Mouse (Mus musculus) erythroid progenitor cell, adult 5-6 weeks (primary cell): ENCODE measurements at regions not wholly inside any gene's neighbourhood (a gene's known extent, or its start where the extent isn't known, plus 50 kb on each side); places are given as distances from the start of the nearest gene placed in this dataset.

Source experiments
- ATAC-seq: replicated peaks from 2 replicates; pipeline ENCODE4 v1.8.0; 2016; ENCODE audit warnings: moderate number of reproducible peaks, mild to moderate bottlenecking, moderate TSS enrichment, inconsistent platforms; ENCODE audit not compliant: poor library complexity, low FRiP score, severe bottlenecking

DNA sequence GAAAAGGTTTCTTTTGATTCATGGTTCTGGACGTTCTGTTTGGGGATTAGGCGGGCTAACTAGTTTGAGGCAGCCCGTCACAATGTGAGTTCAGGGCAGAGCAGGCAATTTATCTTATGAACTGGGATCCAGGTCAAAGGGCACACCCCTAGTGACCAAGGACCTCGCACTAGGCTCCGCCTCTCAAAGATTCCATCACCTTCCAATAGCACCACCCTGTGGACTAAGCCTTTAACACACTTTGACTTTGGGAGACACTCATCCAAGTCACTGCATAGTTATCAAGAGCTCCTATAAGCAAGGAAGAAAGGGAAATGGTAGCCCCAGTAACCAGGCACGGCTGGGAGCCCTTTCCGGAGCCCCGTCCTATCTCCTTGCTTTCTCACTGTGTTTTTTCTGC lies 188.0 kb upstream of the Bcor start:
- ATAC-seq, result peak; percentile 89

DNA sequence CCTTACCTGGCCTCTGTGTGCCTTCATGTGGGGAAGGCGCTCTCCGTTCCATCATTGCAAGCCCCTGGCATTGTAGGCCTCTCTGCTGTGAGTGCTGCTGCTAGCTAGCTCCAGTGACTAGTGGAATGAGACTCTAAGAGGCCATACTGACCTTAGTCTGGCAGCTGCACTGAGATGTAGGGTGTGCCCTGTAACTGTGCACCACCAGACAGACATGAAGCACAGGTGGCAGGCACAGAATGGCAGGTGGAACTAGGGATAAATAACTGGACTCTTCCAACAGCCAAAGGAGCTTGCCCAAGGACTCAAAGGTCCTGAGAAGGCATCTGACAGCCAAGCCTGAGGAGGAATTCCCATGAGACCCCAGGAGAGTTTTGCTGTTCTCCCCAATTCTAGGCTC lies 194.7 kb upstream of the Bcor start:
- ATAC-seq, result no peak

DNA sequence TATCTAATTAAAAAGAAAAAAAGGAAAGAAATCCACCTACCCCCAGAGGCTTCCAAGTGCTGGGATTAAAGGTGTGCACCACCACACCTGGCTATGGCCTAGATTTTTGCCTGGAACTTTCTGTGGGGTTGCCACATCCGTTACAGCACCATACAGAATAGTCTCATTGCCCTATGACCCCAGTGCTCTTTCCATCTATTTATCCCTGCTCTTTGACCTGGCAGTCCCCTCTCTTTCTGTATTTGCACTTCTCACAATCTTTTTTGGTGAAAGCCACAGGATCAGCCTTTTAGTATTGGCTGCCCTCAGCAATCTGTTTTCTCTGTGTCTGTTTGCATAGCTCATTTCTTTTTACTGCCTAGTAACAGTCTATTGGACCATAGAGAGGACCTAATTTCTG lies 197.9 kb upstream of the Bcor start:
- no peak for ATAC-seq

DNA sequence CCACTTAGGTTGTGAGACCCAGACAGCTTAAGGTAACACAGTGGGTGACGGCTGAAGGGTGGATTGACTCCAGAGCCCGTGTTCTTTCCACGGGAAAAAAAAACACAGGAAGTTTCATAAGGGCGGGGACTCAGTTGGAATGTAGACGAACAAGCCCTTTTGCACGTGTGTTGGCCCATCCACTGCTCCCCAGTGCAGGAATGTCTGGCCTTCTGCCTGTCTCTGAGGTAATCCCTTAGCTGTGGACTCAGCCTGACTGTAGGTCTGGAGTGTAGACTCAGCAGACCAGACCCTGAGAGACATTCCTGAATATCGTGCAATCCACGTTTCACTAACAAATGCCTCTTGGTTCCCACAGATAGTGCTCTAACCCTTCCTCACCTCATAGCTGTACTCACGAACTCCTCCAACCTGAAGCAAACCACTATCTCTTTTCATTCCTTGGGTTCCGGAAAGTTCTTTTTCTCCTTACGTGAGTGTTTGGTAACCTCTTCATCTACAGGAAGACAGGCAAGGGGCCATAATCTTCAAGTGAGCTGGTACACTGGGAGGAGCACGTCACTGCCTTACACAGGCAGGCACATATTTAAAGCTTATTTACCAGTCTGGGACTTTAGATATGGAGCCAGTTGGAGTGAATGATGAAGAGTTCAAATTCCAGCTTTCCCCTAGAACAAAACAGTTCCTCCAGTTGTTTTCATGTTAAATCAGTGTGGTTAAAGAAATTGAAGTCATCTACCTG lies 205.6 kb upstream of the Bcor start:
- ATAC-seq, result no peak

DNA sequence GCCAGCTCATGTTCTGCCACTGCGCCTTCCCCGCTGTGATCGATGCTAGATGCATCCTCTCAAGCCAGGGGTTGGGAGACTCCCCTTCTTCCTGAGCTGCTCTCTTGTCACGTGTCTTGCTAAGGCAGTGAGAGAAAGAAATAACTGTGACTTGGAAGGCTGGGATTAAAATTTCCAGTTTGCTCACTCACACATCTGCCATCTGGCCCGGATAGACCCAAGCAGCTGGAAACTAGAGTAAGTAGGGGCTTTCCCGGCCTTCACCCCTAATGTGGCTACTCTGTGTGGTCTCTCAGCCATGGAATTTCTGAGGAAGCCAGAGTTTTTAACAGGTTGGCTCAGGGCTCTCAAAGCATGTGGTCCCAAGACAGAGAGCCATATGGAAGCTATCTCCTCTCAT lies 206.6 kb upstream of the Bcor start:
- ATAC-seq, result no peak

DNA sequence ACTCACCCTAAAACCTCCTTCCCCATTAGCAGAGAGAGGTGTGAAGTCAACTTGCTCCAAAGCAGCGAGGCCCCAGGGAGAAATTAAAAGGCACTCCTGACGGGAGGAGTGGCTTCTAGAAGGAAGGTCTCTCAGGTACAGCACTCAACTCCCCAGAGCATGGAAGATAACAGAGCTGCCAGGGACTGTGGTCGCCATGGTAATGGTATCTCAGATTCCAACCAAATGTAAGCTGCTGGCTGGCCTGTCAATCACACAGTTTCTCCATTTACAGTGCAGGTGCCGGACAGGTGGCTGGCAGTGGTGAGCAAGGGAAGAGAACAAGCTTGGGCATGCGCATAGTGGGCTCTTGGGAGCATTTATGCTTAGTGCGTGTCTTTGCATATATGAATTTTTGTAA lies 213.5 kb upstream of the Bcor start:
- ATAC-seq, result no peak

DNA sequence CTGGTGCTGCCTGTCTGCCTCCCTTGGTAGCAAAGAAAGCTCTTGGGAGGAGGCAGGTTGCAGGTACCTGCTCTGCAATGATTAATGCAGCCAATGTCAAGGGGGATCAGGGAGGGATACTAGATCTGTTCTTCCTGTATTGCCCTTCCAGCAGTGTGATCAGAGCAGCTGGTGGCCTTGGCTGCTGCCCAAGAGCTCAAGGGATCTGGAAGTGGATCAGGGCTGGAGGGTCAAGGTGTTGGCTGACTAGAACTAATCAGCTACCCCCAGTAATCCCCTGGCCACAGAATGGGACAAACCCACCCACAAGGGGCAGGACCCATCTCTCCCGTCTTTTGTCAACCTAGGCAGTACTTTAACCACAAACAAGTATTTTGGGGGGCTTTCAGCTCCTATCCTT lies 211.8 kb upstream of the Atp6ap2 start:
- no peak for ATAC-seq

DNA sequence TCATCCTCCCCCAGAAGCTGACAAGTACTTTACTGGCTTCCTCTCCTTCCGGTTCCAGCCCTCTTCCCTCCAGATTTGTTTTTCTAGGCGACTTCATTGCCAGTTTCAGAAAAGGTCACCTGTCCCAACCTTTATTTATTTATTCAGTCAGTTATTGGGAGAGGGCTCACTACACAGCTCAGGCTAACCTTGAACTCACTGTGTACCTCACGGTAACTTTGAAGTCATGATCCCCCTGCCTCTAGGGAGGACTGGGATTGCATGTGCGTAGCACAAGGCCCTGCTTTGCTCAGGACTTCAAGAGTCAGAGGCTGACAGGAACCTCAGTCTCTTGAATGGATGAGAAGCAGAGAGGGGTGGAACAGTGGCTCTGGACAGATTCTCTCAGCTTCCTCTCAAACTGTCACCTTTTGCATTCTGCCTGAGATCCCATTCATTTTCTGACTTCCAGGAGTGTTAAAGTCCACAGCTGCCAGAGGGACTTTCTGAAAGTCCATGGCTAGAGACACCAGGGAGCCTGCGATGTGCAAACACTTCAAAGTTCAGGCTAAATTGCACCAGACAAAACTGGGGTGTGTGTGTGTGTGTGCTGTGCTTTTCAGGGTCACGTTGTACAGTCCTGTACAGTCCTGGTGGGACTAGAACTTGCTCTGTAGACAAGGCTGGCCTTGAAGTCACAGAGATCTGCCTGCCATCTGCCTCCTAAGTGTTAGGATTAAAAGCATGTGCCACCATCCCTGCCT lies 211.2 kb upstream of the Atp6ap2 start:
- ATAC-seq, result no peak

DNA sequence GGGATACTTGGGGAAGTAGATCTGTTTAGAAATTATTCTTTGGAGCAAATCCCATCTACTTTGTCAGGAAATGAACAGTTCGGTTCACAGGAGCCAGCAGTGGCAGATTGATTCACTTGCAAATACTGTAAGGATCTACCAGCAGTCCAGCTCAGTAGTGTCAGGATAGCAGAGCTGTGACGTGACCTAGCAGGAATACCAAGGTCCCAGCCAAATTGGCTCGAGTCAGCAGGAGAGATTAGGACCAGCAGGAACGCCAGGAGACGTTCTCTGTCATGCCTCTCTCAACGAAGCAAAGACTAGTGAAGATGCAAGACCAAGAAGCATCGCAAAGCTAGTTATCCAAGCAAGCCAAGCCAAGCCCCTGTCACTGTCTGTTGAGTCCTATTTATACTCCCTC lies 210.2 kb upstream of the Atp6ap2 start:
- ATAC-seq, result no peak

DNA sequence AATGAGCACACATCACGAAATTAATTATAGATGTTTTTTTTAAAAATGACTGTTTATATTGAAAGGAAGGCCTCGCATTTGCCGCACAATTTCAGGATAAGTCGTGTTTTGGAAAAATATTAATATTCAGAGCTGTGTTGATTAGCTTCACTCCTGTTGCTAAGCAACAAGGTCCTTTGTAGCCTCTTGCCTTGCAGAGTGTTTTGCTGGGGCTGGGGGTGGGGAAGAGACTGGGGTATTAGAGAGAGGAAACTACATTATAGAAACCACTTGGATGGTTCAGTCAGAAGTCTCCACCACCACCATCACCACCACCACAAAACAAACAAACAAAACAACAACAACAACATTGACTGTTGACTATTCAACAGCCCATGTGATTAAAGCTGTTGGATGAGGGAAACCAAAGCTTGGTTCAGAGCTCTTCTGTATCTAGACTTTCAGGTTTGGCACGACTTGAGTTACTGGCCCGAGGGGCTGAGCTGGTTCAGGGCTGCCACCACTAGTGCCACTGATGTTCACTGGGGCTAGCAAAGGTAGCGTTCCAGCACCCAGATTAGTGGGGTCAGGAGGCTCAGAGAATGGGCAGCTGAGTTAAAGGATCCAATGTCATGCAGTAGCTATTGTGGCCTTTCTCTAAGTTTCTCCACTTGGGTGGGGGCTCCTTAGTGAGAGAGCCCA lies 195.3 kb upstream of the Atp6ap2 start:
- ATAC-seq, result no peak

DNA sequence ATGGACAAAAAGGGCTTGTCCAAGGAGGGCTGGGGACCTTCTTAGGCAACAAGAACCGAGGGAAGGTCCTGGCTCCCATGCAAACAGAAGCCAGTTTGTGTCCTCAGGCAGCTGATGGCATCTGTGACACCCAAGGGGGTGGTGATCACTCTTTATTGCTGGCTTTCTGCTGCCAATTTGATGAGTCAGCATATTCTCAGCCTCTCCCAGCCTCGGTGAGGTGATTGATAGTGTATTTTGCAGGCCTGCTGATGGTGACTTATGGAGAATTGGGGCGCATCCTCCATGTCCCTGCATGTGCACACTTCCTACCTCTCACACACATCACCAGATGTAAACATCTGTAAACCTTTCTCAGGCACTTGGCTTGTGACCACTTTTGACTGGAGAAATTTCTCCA lies 178.3 kb upstream of the Atp6ap2 start:
- no peak for ATAC-seq

DNA sequence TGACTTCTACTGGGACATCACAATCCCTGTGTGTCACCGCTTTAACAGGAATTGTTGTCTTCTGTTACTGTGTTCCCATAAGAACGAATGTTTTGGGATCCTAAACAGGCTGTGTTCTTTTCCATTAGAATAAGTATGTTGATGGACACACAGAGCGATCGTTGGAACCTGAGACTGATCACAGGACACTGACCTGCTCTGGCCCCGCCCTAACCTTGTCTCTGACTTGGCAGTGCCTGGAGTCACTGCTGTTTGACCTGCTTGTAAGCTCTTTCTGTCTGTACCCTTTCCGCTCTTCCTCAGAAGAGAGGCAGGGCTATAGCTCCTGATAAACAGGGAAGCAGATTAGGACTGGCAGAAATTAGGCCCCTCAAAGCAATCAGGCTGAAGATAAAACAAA lies 162.0 kb upstream of the Atp6ap2 start:
- no peak for ATAC-seq

DNA sequence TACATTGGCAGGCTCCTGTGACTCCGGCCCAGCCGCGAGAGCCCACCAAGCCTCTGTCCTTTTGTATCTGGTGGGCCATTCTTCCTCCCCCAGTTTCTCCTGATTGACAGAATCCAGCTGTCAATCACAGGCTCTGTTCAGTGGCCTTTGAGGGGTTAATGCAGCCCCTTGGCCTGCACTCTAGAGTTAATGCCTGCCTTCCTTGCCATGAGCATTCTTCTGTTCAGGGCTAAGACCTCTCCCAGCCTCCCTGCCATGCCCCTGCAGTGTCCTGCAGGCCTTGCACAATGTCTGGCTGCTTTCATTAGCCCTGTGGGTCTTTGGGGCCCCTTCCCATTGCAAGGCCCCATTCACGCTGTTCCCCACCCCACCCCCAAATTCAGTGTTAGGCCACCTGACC lies 160.9 kb upstream of the Atp6ap2 start:
- no peak for ATAC-seq

DNA sequence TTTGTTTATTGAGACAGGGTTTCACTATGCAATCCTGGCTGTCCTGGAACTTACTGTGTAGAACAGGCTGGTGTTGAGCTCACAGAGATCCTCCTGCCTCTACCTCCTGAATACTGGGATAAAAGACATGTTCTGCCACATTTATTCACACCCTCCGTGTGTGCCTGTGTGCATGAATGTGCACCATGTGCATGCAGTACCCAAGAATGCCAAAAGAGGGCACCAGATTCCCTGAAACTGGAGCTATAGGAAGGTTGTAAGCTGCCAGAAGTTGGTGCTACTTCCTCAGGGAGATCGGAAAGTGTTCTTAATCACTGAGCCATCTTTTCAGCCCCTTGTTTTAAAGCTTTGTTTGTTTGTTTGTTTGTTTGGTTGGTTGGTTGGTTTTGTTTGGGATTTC lies 155.3 kb upstream of the Atp6ap2 start:
- no peak for ATAC-seq

DNA sequence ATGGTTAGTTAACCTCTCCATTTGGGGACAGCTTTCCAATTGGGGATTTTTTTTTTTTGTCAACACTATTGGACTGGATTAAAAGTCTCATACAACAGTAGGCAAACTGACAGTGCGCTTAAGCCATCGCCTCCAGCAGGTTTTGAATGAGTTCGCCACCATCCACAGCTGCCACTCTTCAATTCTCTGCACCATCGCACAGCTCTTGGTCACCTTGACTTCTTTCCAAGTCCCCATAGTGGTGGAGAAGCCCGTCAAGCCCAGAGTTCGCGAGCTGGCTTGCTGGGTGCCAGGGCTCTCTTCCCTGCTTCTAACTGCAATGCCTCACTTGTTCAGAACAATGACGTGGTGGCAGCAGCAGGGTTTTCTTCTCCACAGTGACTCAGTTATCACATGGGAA lies 151.9 kb upstream of the Atp6ap2 start:
- no peak for ATAC-seq

DNA sequence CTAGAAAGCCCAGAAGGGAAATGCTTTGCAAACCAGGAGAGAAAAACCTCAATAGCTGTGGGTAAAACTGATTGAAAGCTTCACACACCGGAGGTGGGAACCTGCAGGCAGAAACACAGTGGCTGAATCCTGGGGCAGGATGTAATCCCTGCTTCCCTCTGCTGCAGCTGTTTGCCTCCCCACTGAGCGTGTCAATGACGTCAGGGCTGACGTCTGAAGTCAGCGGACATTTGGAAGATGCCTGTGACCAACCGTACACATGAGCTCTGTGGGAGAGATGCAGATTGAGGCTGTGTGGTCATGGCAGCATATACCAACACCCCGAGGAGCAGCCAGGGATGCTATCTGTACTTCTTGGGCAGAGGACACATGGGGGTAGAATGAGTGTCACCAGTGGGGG lies 151.5 kb upstream of the Atp6ap2 start:
- no peak for ATAC-seq

DNA sequence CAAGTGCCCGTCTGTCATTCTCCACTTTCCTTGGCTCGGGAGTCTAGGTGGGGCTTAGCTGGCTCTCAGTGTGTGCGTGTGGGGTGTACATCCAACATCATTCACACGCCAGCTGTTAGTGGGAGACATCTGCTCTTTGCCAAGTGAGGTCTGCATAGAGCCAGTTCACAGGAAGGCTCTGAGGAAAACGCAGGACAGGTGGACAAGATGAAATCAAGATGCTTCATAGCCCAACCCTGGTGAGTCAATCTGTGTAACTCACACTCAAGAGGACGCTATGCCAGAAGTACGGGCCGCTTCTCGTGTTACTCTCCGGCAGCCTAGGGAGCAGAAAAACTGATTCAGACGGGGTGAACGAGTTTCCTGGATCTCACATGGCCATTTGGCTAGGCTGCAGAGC lies 148.2 kb upstream of the Atp6ap2 start:
- no peak for ATAC-seq

DNA sequence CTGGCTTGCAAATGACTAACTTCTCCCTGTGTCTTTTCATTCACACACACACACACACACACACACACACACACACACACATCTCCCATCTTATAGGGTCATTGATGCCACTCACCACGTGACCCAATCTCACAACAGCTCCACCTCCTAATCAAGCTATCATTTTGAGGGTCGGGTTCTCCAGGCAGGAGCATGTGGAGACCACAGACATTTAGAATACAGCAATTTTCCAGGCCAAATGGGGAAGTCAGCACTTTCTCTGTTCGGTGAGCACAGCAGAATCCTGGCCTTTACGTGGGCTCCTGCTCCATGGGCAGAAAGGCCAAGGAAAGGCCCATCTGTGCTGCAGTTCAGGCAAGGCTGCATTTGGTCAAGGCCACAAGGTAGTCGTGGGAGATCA lies 143.8 kb upstream of the Atp6ap2 start:
- ATAC-seq, result no peak

DNA sequence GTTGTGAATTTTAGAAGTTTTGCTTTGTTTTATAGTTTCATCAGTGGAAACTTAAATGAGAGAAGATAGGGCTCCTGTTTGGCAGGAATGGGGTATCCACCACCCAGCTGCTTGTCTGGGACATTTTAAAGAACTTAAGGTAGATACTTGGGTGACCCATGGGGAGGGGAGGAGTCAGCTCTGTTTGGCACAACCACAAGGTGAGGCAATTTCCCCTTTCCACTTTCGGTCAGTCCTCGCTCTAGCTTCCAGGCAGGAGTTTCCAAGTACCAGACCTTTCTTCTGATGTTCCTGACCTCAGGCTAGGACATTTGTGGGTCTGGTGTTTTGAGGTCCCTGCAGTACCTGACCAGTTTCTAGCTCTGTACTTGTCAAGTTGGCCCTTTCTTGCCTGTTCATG lies 142.5 kb upstream of the Atp6ap2 start:
- no peak for ATAC-seq

DNA sequence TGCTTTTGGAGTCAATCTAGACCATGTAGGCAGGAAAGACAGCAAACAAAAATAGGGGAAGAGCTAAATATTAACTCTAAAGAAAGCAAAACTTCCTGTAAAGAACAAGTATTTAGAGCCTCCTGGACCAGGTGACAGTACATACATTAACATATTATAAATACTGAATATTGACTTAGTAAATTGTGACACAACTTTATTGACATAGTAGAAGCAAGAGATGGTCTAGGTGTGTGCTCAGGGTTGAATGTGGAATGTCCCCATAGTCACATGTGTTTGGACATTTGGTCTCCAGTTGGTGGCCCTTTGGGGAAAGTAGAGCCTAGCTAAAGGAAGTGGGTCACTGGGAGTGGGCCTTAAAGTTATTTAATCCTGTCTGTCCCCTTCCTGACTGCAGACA lies 139.6 kb upstream of the Atp6ap2 start:
- no peak for ATAC-seq

DNA sequence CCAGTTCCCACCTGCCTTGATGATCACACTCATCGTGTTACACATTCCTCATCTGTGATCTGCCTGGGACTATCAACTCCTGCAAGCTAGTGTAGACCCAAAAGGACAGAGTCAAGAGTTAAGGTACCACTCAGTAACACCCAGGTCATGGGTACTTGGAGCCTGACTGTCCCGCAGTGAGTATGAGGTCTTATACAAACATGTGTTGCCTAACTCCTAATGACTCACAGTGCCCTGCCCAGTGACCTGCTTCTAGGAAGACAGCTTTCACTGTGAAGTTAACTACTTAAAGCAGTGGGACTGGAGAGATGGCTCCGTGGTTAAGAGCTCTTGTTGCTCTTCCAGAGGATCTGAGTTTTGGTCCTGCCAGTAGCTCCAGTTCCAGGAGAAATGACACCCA lies 137.9 kb upstream of the Atp6ap2 start:
- ATAC-seq, result no peak
